Mouse (Mus musculus): Measurements from ENCODE around the gene Arl4c. TPM values are rescaled to one million over a fixed set of nuclear protein-coding genes. Genes with fewer than 3 reads are reported as not detected.

Arl4c gene
- polyA plus RNA-seq, 1 experiment: not detected

GRCm38 (mm10) chr1:88668846-88669810, 32.9 kb downstream of the Arl4c start:
- no peak overlapping the region for H3K27ac ChIP-seq (ENCODE audit: insufficient read depth, low read depth, low read length)
- 72% methylated on average over 14 of the region's 14 CpGs for WGBS
- TF ChIP-seq POLR2A (IDR thresholded peaks at IDR 0.05; ENCODE audit: insufficient read depth, low read depth, low read length): no peak
- no peak for TF ChIP-seq CTCF (IDR thresholded peaks at IDR 0.05; ENCODE audit: insufficient read depth, low read depth, low read length)

GRCm38 (mm10) chr1:88668353-88668752, 33.7 kb downstream of the Arl4c start:
- 43% methylated on average over 7 of the region's 7 CpGs for WGBS
- Histone ChIP-seq H3K4me3 (ENCODE audit: insufficient read depth, low read depth, low read length) (no peak overlapping the region), H3K4me1 (ENCODE audit: control insufficient read depth, insufficient read depth, low read length) (peaks cover 3% of the 10 kb centered on the region; the same call in 1 of the 2 replicates), H3K27ac (ENCODE audit: insufficient read depth, low read depth, low read length) (no peak overlapping the region)
- TF ChIP-seq POLR2A (IDR thresholded peaks at IDR 0.05; ENCODE audit: insufficient read depth, low read depth, low read length): no peak
- no peak for TF ChIP-seq CTCF (IDR thresholded peaks at IDR 0.05; ENCODE audit: insufficient read depth, low read depth, low read length)

More at GRCm38 (mm10) chr1:88668846-88669810, 32.9 kb downstream of the Arl4c start:
- Histone ChIP-seq H3K4me3 (ENCODE audit: insufficient read depth, low read depth, low read length) (no peak overlapping the region), H3K4me1 (ENCODE audit: control insufficient read depth, insufficient read depth, low read length) (peaks cover 3% of the 10 kb centered on the region; the same call in 1 of the 2 replicates)

DNA sequence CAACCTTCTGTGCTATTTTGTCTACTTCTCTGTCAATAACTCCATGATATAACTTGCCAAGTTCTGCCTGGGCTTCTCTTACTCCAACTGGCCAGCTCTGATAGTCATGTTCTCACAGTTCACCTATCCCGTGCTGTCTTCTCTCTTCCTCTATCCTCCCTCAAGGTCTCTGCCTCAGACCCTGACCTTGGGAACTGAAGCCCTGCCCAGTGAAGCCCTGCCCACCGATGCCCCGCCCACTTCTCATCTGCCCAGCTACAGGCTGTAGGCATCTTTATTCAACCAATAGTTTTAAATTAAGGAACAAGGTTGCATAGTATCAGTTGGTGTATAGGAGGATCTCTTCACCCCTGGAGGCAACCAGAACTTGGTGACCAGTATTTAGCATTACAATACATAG, 37.4 kb downstream of the Arl4c start:
- WGBS: 84% methylated on average over 3 of the region's 3 CpGs
- H3K27ac ChIP-seq (ENCODE audit: insufficient read depth, low read depth, low read length): no peak overlapping the region
- TF ChIP-seq CTCF (IDR thresholded peaks at IDR 0.05; ENCODE audit: insufficient read depth, low read depth, low read length) (no peak), POLR2A (IDR thresholded peaks at IDR 0.05; ENCODE audit: insufficient read depth, low read depth, low read length) (no peak)
- no peak overlapping the region for H3K4me3 ChIP-seq (ENCODE audit: insufficient read depth, low read depth, low read length)
- H3K4me1 ChIP-seq (ENCODE audit: control insufficient read depth, insufficient read depth, low read length): peaks cover 3% of the 10 kb centered on the region; the same call in 1 of the 2 replicates

- WGBS: 89% methylated on average over 5 of the region's 5 CpGs
- no peak for TF ChIP-seq POLR2A (IDR thresholded peaks at IDR 0.05; ENCODE audit: insufficient read depth, low read depth, low read length)
- TF ChIP-seq CTCF (IDR thresholded peaks at IDR 0.05; ENCODE audit: insufficient read depth, low read depth, low read length): no peak
- Histone ChIP-seq H3K4me3 (ENCODE audit: insufficient read depth, low read depth, low read length) (no peak overlapping the region), H3K4me1 (ENCODE audit: control insufficient read depth, insufficient read depth, low read length) (peaks cover 6% of the 10 kb centered on the region; the same call in 1 of the 2 replicates), H3K27ac (ENCODE audit: insufficient read depth, low read depth, low read length) (no peak overlapping the region)
These were observed 39.3 kb downstream of the Arl4c start for GRCm38 (mm10) chr1:88662736-88663135.

DNA sequence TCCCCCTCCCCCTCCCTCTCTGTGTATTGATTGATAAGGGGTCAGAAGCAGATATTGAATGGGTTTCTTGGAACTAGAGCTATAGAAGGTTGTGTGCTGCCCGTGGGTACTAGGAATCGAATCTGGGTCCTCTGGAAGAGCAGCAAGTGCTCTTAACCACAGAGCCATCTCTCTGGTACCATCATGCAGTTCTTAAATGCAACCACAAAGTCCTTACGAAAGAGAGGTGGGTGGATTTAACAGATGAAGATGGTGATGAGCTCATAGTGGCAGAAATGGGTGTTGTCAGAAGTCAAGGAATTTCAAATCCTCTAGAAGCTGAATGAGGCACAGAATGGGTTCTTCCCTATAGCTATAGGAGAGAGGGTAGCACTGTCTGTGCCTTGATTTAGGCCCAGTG, 40.8 kb downstream of the Arl4c start:
- WGBS: 93% methylated on average over 3 of the region's 3 CpGs
- TF ChIP-seq CTCF (IDR thresholded peaks at IDR 0.05; ENCODE audit: insufficient read depth, low read depth, low read length): no peak
- TF ChIP-seq POLR2A (IDR thresholded peaks at IDR 0.05; ENCODE audit: insufficient read depth, low read depth, low read length): no peak

GRCm38 (mm10) chr1:88658290-88658857, 43.6 kb downstream of the Arl4c start:
- WGBS: 32% methylated on average over 6 of the region's 6 CpGs
- no peak overlapping the region for H3K4me3 ChIP-seq (ENCODE audit: insufficient read depth, low read depth, low read length)
- H3K27ac ChIP-seq (ENCODE audit: insufficient read depth, low read depth, low read length): no peak overlapping the region
- TF ChIP-seq POLR2A (IDR thresholded peaks at IDR 0.05; ENCODE audit: insufficient read depth, low read depth, low read length): no peak
- no peak for TF ChIP-seq CTCF (IDR thresholded peaks at IDR 0.05; ENCODE audit: insufficient read depth, low read depth, low read length)
- H3K4me1 ChIP-seq (ENCODE audit: control insufficient read depth, insufficient read depth, low read length): peaks cover 10% of the 10 kb centered on the region; the same call in 1 of the 2 replicates

More for the DNA sequence above, 40.8 kb downstream of the Arl4c start:
- Histone ChIP-seq H3K4me3 (ENCODE audit: insufficient read depth, low read depth, low read length) (no peak overlapping the region), H3K4me1 (ENCODE audit: control insufficient read depth, insufficient read depth, low read length) (peaks cover 6% of the 10 kb centered on the region; the same call in 1 of the 2 replicates), H3K27ac (ENCODE audit: insufficient read depth, low read depth, low read length) (no peak overlapping the region)

GRCm38 (mm10) chr1:88656096-88656480, 45.9 kb downstream of the Arl4c start:
- WGBS: 54% methylated on average over 5 of the region's 5 CpGs
- peaks cover 10% of the 10 kb centered on the region; the same call in 1 of the 2 replicates for H3K4me1 ChIP-seq (ENCODE audit: control insufficient read depth, insufficient read depth, low read length)
- H3K27ac ChIP-seq (ENCODE audit: insufficient read depth, low read depth, low read length): no peak overlapping the region
- no peak overlapping the region for H3K4me3 ChIP-seq (ENCODE audit: insufficient read depth, low read depth, low read length)
- no peak for TF ChIP-seq POLR2A (IDR thresholded peaks at IDR 0.05; ENCODE audit: insufficient read depth, low read depth, low read length)
- no peak for TF ChIP-seq CTCF (IDR thresholded peaks at IDR 0.05; ENCODE audit: insufficient read depth, low read depth, low read length)

- WGBS: 94% methylated on average over 3 of the region's 3 CpGs
- peaks cover 10% of the 10 kb centered on the region; the same call in 1 of the 2 replicates for H3K4me1 ChIP-seq (ENCODE audit: control insufficient read depth, insufficient read depth, low read length)
- no peak overlapping the region for H3K4me3 ChIP-seq (ENCODE audit: insufficient read depth, low read depth, low read length)
- TF ChIP-seq CTCF (IDR thresholded peaks at IDR 0.05; ENCODE audit: insufficient read depth, low read depth, low read length): no peak
- no peak for TF ChIP-seq POLR2A (IDR thresholded peaks at IDR 0.05; ENCODE audit: insufficient read depth, low read depth, low read length)
- H3K27ac ChIP-seq (ENCODE audit: insufficient read depth, low read depth, low read length): no peak overlapping the region
These were observed 46.4 kb downstream of the Arl4c start for GRCm38 (mm10) chr1:88655473-88656095.

Data from olfactory bulb, adult 2 months (tissue).